Mouse (Mus musculus) right cerebral cortex, postnatal 14 days (tissue): ENCODE results near the gene Paqr4.
A peak's percentile ranks its signal among the peaks of the same experiment; 100 is the strongest.

Experiments
- DNase-seq: peaks from one replicate; pipeline ENCODE4 v3.0.0; 2022

Gene Paqr4

DNA sequence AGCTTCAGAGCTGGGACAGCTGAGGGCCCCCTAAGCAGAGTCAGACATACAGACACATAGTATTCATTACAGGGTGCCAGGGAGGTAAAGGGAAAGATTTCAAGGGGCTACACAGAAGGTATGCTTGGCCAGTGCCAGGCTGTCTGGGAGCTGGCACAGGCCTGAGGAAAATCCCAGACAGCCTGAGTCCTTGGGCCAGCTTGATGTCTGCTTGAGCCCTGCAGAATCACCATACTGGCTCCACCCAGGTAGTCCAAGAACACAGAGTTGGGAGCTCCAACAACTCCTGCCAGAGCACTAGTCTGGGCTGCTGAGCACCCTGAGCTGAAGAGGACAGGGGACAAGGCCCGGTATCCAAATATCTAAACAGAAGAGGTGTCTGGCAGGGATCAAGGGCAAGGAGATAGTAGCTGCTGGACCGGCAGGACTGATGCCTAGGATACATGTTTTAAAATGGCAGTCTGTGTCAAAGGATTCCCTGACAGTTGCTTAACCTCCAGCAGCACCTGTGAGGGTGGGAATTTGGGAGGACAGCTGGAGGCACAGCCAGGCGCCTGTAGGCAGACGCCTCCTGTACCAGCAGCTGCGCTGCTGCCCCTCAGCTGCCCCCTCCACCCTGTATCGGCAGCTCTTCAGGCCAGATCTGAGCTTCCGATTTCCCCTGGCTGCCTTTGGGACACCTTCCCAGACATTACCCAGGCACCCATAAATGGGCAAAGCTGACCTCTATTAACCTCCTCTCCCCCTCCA, 18.1 kb downstream of the Paqr4 start, which contains the start of gene 1520401A03Rik:
Gene 1520401A03Rik, minus strand, starts transcription at position 408 of the 750 bp plus-strand sequence.
- DNase-seq = no peak

DNA sequence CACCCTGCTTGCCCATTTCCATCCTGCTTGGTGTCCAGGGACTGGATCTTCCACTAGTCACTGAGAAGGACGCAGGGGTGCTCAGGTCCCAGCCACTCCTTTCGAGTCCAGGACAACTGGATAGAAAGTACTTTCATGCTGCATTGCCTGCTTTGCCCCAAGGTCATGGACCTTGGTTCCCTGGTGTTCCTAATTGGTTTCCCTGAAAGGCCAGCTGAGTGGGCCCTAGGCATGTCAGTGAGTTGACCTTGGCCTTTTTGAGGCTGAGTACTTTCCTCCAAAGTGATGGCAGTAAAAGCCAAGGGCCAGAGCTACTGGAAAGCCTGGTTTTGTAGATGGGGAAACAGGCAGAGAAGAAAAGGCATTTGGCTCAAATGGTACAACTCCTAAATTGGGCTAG, 18.8 kb downstream of the Paqr4 start:
- DNase-seq = no peak

DNA sequence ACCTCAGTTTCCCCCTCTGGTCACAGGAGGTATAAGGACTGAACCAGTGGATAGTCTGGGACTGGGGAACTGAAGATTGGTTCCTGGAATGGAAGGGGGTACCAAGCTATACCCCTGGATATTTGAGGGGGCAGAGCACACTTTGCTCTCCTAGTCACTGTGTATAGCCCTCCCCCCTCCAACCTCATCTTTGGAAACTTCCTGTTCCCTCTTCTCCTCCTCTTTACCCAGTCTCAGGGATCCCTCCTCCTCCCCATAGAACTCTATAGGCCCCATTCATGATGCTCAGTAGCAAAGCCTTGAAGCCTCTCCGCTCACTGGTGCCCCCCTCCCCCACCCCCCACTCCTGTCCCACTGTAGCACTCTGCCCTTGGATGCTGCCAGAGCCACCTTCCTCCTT, 21.2 kb downstream of the Paqr4 start:
- DNase-seq = no peak

DNA sequence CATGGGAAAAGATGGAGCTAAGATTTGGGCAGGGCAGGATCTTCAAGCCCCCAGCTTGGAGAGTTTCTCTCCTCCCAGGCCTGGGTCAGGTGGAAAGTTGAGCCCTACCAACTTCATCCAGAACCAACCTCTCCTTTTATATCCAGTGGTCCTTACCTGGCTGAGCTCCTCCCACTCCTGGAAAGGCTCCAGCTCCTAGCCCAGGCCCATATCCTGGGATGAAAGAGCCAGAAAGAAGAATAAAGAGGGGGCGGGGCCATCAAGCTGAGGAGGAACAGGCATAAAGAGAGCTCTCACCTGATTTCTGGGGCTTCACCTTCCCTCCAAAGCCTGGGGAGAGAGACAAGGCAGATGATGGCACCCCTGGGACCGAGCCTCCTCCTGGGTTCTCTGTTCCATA, 23.7 kb downstream of the Paqr4 start:
- DNase-seq = no peak

DNA sequence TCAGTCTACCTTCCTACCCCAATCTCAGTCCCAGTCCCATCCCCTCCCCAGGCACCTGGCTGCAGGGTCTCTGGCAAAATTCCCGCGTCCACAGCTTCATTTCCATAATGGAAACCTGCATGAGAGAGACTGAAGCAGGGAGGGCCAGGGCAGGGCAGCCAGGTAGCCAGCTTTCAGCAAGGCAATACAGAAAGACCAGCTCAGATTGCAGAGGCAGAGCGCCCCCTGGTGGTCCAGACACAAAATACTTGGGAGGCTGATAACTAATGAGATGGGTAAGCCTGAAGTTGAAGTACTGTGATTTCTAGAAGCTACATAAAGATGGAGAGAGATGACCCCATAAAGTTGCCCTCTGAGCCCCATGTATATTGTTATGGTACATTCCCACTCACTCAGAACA, 34.5 kb downstream of the Paqr4 start:
- DNase-seq = peak; percentile 81

DNA sequence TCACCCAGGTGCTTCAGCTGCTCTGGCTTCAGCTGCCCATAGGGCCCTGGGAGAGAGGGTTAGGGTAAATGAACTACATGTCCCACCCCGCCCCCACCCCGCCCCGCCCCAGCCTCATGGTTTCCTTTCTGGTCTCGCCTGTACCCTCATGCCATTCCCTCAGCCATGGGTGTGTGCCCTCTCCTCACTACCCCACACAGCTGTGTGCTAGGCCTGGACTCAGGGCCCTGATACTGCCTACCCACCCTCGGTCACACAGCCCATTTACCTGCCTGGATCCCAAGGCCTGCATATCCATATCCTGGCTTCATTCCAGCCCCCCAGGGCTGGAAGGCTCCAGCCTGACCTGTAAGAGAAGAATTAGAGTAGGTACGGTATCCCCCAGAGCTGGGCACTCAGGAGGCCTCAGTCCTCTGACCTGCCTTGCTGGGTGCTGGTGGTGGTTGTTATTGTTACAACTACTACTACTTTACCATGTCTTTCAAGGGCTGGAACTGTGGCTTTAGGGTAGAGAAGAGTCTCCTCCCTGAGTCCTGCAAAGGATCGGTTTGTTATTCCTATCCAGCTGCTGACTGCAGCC, 35.1 kb downstream of the Paqr4 start:
- DNase-seq = no peak

DNA sequence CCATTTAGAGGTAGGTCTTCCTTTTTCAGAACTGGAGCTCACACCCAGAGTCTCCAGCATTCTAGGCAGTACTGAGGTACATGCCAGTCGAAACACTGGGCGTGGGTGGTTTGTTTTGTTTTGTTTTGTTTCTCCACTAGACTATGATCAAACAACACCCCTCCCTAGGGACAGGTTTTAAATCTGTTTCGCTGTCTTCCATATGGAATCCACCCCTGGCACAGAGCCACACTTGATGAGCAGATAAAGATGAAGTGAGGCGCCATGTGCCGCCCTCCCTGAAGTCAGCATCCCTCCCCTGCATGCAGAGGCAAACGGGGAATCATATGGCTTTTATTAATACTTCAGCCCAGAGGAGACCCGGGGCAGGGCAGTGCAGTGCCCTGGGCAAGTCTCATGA, 35.9 kb downstream of the Paqr4 start:
- DNase-seq = peak; percentile 57

DNA sequence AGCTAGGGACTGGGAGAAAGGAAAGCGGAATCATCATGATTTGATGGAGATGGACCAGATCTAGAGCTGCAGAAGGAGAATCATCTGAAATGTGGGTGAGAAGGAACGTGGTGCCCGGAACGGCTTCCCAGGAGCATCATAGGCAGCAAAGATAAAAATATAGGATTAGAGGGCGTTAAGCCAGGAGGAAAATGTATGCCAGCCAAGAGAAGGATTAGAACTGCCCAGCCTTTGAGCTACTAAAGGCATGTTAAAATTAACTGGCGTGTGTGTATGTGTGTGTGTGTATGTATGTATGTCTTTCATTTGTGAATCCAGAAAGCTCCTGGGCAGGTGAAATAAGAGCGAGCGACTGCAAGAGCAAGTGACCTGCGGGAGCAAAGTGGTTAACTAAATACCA, 37.4 kb downstream of the Paqr4 start:
- DNase-seq = no peak

DNA sequence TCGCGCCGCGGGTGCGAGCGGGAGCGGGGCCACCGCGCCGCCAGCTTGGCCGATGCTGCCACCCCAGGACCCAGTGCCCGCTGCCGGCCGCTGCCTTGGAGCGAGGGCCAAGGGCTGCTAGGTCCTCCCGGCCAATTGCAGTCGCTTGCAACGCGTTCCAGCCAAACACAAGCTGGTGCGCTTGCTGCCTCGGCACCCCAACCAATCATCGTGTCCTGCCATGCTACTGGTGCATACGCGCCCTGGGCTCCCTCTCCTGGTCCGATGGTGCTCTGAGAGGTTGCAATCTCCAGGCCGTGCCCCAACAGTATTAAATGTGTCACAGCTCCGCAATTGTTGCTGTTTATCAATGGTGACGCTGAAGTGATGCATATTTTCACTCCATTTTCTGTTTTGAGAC, 40.6 kb downstream of the Paqr4 start:
- peak; percentile 91 for DNase-seq

DNA sequence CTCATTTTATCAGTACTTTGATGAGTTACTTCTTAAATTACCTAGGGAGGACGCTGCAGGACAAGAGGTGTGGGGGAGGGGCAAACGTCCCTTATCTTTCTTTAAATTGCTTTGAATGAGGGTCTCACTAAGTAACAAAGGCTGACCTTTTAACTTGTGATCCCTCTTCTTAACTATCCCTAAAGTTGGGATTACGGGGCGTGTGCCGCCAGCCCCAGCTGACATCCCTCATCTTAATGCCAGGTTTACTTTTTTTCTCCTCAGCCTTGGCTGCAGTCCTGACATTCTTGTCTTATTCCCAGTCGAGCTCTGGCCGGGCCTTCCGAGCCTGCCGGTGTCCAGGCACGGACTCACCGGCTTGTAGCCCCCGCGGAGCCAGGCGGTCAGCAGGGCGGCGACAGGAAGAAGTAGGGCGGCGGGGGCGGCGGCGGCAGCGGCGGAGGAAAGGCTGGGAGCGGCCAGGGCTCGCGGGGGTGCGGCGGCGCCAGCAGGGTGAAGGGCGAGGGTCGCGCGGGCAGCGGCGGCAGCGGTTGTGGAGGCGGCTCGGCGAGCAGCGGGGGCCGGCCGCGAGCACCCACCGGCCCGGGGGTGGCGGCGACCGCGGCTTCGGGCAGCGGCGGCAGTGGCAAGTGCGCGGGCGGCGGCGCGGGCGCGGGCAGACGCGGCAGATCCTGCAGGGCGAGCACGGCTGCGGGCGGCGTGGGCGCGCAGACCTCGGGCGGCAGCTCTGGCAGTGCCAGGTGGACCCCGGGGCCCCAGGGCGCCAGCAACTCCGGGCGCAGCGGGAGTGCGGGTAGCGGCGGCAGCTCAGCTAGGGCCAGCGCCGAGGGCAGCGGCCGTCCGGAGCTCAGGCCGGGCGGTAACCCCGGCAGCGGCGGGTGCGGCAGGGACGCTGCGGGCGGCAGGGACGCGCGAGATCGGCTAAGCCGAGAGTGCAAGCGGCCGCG, 41.3 kb downstream of the Paqr4 start:
- peak; percentile 42 for DNase-seq

DNA sequence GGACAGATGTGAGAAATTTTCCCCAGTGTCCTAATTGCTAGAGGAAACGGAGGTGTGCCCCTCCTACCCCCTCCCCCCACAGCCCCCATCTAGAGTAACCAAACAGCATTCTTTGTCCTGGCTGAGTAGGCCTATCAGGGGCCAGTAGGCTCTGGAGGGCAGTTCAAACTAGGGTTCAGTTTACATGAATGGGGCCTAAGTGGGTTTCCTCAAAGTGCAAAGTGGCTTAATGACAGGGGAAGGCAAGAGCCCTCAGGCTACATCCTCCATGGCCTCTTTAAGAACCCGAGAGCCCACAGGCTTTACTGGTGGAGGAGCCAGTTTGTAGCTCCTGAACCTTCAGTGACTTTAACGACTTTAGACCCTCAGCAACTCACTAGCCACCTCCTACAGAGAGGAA, 44.9 kb downstream of the Paqr4 start:
- no peak for DNase-seq

DNA sequence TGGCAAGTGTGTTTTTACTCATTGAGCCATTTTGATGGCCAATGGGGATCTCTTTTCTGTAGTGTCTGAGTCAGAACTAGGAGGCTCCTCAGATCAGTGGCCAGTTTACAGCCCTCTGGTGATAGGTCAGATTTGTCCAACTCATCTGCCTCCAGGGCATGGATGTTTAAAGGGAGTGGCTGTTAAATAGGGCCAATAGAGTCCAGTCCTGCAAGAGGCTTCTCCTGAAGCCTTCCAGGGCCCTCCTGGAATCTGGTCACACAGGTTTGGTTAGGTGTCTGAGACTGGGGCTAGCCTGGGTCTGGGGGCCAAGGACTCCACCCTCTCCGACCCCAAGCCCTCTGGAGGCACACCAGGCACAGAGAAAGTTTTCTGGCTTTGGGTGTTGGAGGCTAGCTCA, 46.2 kb downstream of the Paqr4 start:
- DNase-seq = no peak
